Mouse (Mus musculus) spleen, adult 2 months (tissue): Measurements from ENCODE around the gene Cpd. TPM values are rescaled to one million over a fixed set of nuclear protein-coding genes. Genes with fewer than 3 reads are reported as not detected.

ENCODE experiments used
- DNase-seq, 2 experiments: peaks; one replicate each; pipeline versions ENCODE4 v3.0.0 to v3.0.0-alpha.2; 2012 to 2021; ENCODE audit warnings: low spot score in 2 of 2, low read depth in 1 of 2
- H3K27ac ChIP-seq: fragments of 200-500 bp; 2 replicates; pipeline ENCODE4 v1.5.1; 2012; ENCODE audit warnings: low read length, inconsistent platforms; ENCODE audit not compliant: insufficient read depth
- H3K27me3 ChIP-seq: fragments of 200-500 bp; 2 replicates; pipeline ENCODE4 v1.6.1; 2012; ENCODE audit warnings: mild to moderate bottlenecking, moderate library complexity, low read length, inconsistent platforms; ENCODE audit not compliant: control insufficient read depth, insufficient read depth
- H3K36me3 ChIP-seq: fragments of 200-500 bp; 2 replicates; pipeline ENCODE4 v1.6.1; 2012; ENCODE audit warnings: mild to moderate bottlenecking, low read length, inconsistent platforms; ENCODE audit not compliant: control insufficient read depth, insufficient read depth
- H3K4me1 ChIP-seq: fragments of 200-500 bp; 2 replicates; pipeline ENCODE4 v1.6.1; 2011; ENCODE audit warnings: inconsistent platforms; ENCODE audit not compliant: control insufficient read depth, insufficient read depth, insufficient read length
- H3K4me3 ChIP-seq: fragments of 200-500 bp; 2 replicates; pipeline ENCODE4 v1.5.1; 2011; ENCODE audit warnings: mild to moderate bottlenecking, inconsistent platforms; ENCODE audit not compliant: insufficient read depth, insufficient read length; ENCODE audit errors: extremely low read depth
- CTCF ChIP-seq: fragments of 200-500 bp; IDR thresholded peaks from 2 replicates; pipeline ENCODE4 v1.5.1; 2011; ENCODE audit warnings: mild to moderate bottlenecking, inconsistent platforms; ENCODE audit not compliant: insufficient read depth, insufficient read length, insufficient replicate concordance; ENCODE audit errors: extremely low read depth
- POLR2A ChIP-seq: fragments of 200-500 bp; IDR thresholded peaks from 2 replicates; pipeline ENCODE4 v1.6.1; 2011; ENCODE audit warnings: low read depth, low read length, inconsistent platforms
- WGBS: fragments of 180-500 bp; shearing (Covaris S2); methylation state at CpG from one replicate; pipeline ENCODE4 v1.1.7; 2018; 5-methylcytosine and 5-hydroxymethylcytosine counted together
- polyA plus RNA-seq: library from polyadenylated mRNA; depleted of rRNA; stranded (reverse); fragments of >200 nt; gene quantifications from 2 replicates; pipeline ENCODE4 v1.2.3, GENCODE M21; 2012

The Cpd gene
- polyA plus RNA-seq, 1 experiment: 3.4 TPM

- no peak for DNase-seq
- Histone ChIP-seq H3K4me3 (no peak overlapping the region), H3K27ac (no peak overlapping the region), H3K27me3 (no peaks in the 10 kb centered on the region), H3K4me1 (peaks cover 2% of the 10 kb centered on the region; the same call in 1 of the 2 replicates), H3K36me3 (no peaks in the 10 kb centered on the region)
- 55% methylated on average over 10 of the region's 10 CpGs for WGBS
- no peak for TF ChIP-seq CTCF
- TF ChIP-seq POLR2A: no peak
Observed at GRCm38 (mm10) chr11:76889339-76890164, 42.7 kb upstream of the Cpd start.

GRCm38 (mm10) chr11:76884451-76884850 is 37.6 kb upstream of the Cpd start:
- DNase-seq: no peak
- TF ChIP-seq CTCF (no peak), POLR2A (no peak)
- Histone ChIP-seq H3K27me3 (no peaks in the 10 kb centered on the region), H3K4me1 (no peaks in the 10 kb centered on the region), H3K27ac (no peak overlapping the region), H3K36me3 (no peaks in the 10 kb centered on the region), H3K4me3 (no peak overlapping the region)
- WGBS: 85% methylated on average over 5 of the region's 5 CpGs

- Histone ChIP-seq H3K36me3 (no peaks in the 10 kb centered on the region), H3K27me3 (no peaks in the 10 kb centered on the region), H3K4me3 (no peak overlapping the region), H3K4me1 (no peaks in the 10 kb centered on the region), H3K27ac (no peak overlapping the region)
- 41% methylated on average over 5 of the region's 5 CpGs for WGBS
- TF ChIP-seq POLR2A (no peak), CTCF (no peak)
- DNase-seq: no peak
Observed at GRCm38 (mm10) chr11:76879816-76880215, 33.0 kb upstream of the Cpd start.

- TF ChIP-seq CTCF (no peak), POLR2A (no peak)
- DNase-seq: no peak
- no peak overlapping the region for H3K27ac ChIP-seq
- 62% methylated on average over 6 of the region's 6 CpGs for WGBS
- no peak overlapping the region for H3K4me3 ChIP-seq
- no peaks in the 10 kb centered on the region for H3K36me3 ChIP-seq
- no peaks in the 10 kb centered on the region for H3K4me1 ChIP-seq
- no peaks in the 10 kb centered on the region for H3K27me3 ChIP-seq
Observed at GRCm38 (mm10) chr11:76874766-76875165, 27.9 kb upstream of the Cpd start.

- Histone ChIP-seq H3K4me3 (no peak overlapping the region), H3K36me3 (no peaks in the 10 kb centered on the region), H3K27ac (no peak overlapping the region), H3K27me3 (no peaks in the 10 kb centered on the region), H3K4me1 (no peaks in the 10 kb centered on the region)
- TF ChIP-seq POLR2A (no peak), CTCF (no peak)
- 87% methylated on average over 5 of the region's 5 CpGs for WGBS
- DNase-seq: no peak
Observed at GRCm38 (mm10) chr11:76873865-76874264, 27.0 kb upstream of the Cpd start.

GRCm38 (mm10) chr11:76872556-76873234 is 25.9 kb upstream of the Cpd start:
- Histone ChIP-seq H3K4me3 (no peak overlapping the region), H3K27ac (no peak overlapping the region), H3K36me3 (no peaks in the 10 kb centered on the region), H3K27me3 (no peaks in the 10 kb centered on the region), H3K4me1 (no peaks in the 10 kb centered on the region)
- TF ChIP-seq POLR2A (no peak), CTCF (no peak)
- no peak for DNase-seq
- WGBS: 78% methylated on average over 11 of the region's 11 CpGs

- H3K36me3 ChIP-seq: no peaks in the 10 kb centered on the region
- TF ChIP-seq CTCF: no peak
- TF ChIP-seq POLR2A: no peak
- 95% methylated on average over 3 of the region's 3 CpGs for WGBS
- no peaks in the 10 kb centered on the region for H3K27me3 ChIP-seq
- H3K4me3 ChIP-seq: no peak overlapping the region
- no peak overlapping the region for H3K27ac ChIP-seq
- DNase-seq: no peak
- H3K4me1 ChIP-seq: no peaks in the 10 kb centered on the region
Observed at GRCm38 (mm10) chr11:76861185-76861584, 14.4 kb upstream of the Cpd start.
